In the genomic region with DNA sequence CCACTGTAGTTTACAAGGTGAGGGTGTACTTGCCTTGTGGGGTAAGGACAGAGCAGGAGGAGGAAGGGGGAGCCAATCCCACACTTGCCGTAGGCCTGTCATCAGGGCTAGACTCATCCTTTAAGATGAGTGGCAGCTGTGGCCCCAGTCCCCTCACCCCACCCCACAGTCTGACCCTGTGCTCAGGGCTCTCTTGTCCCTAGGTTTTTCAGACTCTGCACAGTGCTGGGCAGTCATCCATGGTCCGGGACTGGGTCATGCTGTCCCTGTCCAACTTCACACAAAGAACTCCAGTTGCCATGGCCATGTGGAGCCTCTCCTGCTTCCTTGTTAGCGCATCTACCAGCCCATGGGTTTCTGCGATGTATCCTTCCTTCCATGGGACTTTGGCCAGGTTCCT, we compare ENCODE assay signal across 18 mouse cellular contexts.
"Had no signal": no experiment of that assay in that cellular context is flagged by ENCODE, and none has a peak within 500 bp of the region (broad histone marks: within the 10 kb centered on the region; RNA-seq: fewer than 3 reads in every experiment).

No protein-coding gene starts in this region.

- H3K4me1 ChIP-seq: kidney, embryonic 15.5 days; midbrain, embryonic 15.5 days; neural tube, embryonic 15.5 days had no signal

- H3K9me3 ChIP-seq: kidney, embryonic 15.5 days; limb, embryonic 15.5 days; liver, embryonic 12.5 days; lung, embryonic 15.5 days; midbrain, embryonic 12.5 days; midbrain, embryonic 15.5 days; neural tube, embryonic 12.5 days; neural tube, embryonic 15.5 days had no signal

- H3K27me3 ChIP-seq: kidney, embryonic 15.5 days; limb, embryonic 15.5 days; liver, embryonic 12.5 days; lung, embryonic 15.5 days; midbrain, embryonic 12.5 days; midbrain, embryonic 15.5 days; neural tube, embryonic 12.5 days; neural tube, embryonic 15.5 days had no signal

- ATAC-seq: liver, embryonic 12.5 days; midbrain, embryonic 15.5 days had no signal

- H3K4me2 ChIP-seq: kidney, embryonic 15.5 days; limb, embryonic 15.5 days; liver, embryonic 12.5 days; lung, embryonic 15.5 days; midbrain, embryonic 12.5 days; midbrain, embryonic 15.5 days; neural tube, embryonic 12.5 days; neural tube, embryonic 15.5 days had no signal

- H3K27ac ChIP-seq: kidney, embryonic 15.5 days; layer of hippocampus, adult 2 months; midbrain, embryonic 12.5 days; midbrain, embryonic 15.5 days; neural tube, embryonic 12.5 days; neural tube, embryonic 15.5 days had no signal

- H3K9ac ChIP-seq: kidney, embryonic 15.5 days; limb, embryonic 15.5 days; liver, embryonic 12.5 days; lung, embryonic 15.5 days; midbrain, embryonic 12.5 days; midbrain, embryonic 15.5 days; neural tube, embryonic 12.5 days; neural tube, embryonic 15.5 days had no signal

- H3K4me3 ChIP-seq: kidney, embryonic 15.5 days; layer of hippocampus, adult 2 months; limb, embryonic 15.5 days; liver, embryonic 12.5 days; lung, embryonic 15.5 days; midbrain, embryonic 12.5 days; midbrain, embryonic 15.5 days; neural tube, embryonic 12.5 days; neural tube, embryonic 15.5 days had no signal

- DNase-seq: kidney, adult 11 months; kidney, adult 8-10 months; kidney, postnatal 14 days; layer of hippocampus, adult 9-11 months; lung, adult 18-20 months; lung, postnatal 10 days; lung, postnatal 36 days; thymus, adult 18-20 months; thymus, postnatal 36 days had no signal
